Mouse (Mus musculus): ENCODE data around the gene Diras1.
A peak's percentile ranks its signal among the peaks of the same experiment; 100 is the strongest.
"Not testable (repeated sequence)": the region's sequence is repeated elsewhere in the genome, so short reads cannot be mapped to it uniquely, and the experiment has no call there.

Gene Diras1

DNA sequence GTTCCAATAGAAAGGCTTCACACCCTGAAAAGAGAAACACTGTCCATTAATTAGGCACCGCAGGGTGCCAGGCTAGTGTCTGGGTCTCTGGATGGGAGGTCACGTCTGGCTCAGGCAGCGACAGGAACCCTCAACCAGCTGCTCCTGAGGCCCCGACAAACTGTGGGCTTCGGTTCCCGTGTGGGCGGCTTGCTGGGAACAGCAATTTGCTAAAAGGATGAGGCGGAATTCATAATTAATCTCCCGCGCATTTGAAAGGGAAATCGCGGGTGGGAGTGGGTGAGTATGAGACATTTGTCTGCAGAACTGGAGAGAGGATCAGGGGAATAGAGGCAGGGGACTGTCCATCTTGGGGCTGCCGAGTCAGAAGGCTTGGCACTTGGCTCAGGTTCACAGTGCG lies 27.4 kb downstream of the Diras1 start:
- no peak for DNase-seq (ENCODE audit: low spot score)

- no peak for DNase-seq (ENCODE audit: low spot score)
Observed at GRCm38 (mm10) chr10:80997332-80997731, 28.1 kb downstream of the Diras1 start.

DNA sequence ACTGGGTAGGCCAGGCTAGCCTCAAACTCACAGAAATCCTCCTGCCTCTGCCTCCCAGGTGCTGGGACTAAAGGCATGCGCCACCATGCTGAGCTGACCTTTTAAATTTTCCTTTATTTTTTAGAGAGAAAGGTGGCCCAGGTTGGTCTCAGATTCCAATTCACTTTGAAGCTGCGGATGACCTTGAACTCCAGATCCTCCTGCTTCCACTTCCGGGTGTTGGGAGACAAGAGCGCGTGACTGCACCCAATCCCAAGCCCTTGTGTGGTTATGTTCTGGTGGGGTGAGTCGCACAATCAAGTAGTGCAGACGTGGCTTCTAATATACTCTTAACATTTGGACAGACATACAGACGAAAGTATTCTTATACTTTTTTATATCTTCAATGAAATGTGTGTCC lies 29.0 kb downstream of the Diras1 start:
- no peak for DNase-seq (ENCODE audit: low spot score)

DNA sequence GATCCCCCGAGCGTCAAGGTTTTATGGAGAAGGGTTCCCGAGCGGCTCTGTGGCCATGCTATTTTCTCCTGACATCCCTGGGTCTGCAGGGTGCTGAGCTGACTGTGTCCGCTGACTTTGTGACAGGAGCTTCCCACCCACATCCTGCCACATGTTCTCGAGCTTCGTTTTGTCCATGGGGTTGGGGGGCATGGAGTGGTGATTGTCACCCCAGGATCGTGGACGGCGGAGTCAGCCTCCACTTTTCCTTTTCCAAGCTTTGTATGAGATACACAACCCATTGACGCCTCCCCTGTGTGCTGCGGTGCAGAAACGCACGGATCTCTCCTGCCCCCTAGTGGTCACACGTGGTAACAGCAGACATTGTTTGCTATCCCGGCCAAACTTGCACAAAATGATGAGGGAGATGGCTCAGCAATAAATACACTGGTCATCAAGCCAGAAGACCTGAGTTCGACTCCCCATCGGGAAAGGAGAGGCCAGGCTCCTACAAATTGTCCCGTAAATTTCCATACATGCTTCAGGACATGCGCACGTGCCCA lies 30.3 kb downstream of the Diras1 start:
- peak; percentile 79 for DNase-seq (ENCODE audit: low spot score)

DNA sequence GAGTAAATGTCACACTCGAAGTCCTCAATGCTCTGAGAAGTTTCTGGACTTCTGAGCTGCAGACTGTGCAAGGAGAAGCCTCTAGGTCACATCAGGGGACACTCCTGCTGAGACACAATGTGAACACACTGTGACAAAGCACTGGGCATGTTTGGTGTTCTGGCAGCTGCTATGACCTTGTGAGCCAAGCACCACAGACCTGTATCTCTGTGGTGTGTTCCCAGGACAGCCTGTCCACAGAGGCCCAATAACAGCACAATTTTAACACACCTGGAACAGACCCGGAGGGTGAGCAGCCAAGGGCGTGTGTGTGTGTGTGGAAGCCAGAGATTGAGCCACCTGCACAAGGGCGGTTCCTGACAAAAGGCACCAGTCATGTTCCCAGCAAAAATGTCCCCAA lies 30.8 kb downstream of the Diras1 start:
- DNase-seq (ENCODE audit: low spot score) = no peak

- no peak for DNase-seq (ENCODE audit: low spot score)
Observed at GRCm38 (mm10) chr10:80993276-80993675, 32.2 kb downstream of the Diras1 start.

DNA sequence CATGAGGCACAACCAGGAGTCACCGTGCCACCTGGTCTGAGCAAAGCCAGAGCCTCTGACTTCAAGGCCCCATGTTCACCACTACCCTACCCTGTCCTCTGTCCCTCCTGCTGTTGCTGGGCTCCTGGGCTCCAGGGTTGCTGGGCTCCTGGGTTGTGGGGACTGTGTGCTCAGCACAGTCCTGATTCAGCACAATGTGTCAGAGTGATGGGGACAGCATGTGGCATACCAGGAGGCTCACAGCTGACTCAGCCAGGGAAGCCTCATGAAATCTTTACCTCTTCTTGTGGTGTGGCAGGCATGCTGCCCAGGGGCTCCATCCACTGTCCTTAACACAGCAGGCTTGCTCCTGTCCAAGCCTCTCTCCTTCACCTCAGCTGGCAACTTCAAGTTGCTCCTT lies 33.5 kb downstream of the Diras1 start:
- no peak for DNase-seq (ENCODE audit: low spot score)

GRCm38 (mm10) chr10:80991007-80991406 lies 34.5 kb downstream of the Diras1 start:
- no peak for DNase-seq (ENCODE audit: low spot score)

DNA sequence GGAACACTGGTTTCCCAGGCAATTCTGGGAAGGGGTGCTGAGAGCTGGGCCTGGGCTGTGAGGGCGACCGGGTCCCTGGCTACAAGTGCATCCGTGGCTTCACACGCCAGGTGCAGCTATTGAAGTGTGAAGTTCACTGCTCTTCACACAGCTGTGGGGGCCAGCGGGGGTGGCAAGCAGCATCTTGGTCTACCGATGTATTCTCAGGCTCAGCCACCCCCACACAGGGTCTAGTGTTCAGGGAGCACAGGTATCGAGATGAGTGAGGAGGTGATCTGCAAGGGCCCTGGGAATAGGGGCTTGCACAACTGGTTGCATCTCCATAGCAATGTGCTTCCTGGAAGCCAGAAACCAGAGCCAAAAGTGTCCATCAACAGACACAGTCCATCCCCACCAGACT lies 35.1 kb downstream of the Diras1 start:
- no peak for DNase-seq (ENCODE audit: low spot score)

DNA sequence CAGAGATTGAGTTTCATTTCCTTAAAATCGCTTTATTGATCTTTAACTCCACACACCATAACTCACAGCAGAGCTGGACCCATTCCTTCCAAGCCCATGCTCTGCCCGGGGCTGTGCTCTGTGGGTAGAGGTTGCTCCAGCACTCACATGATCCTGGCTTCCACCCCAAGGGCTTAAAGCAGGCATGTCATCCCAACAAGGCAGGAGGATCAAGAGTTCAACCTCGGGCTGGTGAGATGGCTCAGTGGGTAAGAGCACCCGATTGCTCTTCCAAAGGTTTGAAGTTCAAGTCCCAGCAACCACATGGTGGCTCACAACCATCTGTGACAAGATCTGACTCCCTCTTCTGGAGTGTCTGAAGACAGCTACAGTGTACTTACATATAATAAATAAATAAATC lies 35.6 kb downstream of the Diras1 start:
- DNase-seq (ENCODE audit: low spot score) = not testable (repeated sequence)

DNA sequence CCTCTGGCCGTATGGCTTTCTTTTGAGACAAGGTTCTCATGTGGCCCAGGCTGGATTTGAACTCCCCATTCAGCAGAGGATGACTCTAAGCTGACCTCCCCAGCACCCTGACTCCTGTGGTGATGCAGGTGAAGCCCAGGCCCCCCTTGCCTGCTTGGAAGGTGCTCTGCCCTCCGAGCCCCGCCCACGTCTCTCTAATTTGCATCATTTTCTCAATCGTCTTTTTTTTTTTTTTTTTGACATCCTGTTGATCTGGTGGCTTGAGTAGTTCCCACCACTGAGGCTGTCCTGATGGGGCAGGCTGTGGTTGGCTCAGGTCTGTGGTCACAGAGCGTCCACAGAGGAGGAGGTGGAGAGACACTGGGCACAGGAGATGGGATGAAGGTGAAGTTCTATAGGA lies 36.0 kb downstream of the Diras1 start:
- DNase-seq (ENCODE audit: low spot score) = no peak

DNA sequence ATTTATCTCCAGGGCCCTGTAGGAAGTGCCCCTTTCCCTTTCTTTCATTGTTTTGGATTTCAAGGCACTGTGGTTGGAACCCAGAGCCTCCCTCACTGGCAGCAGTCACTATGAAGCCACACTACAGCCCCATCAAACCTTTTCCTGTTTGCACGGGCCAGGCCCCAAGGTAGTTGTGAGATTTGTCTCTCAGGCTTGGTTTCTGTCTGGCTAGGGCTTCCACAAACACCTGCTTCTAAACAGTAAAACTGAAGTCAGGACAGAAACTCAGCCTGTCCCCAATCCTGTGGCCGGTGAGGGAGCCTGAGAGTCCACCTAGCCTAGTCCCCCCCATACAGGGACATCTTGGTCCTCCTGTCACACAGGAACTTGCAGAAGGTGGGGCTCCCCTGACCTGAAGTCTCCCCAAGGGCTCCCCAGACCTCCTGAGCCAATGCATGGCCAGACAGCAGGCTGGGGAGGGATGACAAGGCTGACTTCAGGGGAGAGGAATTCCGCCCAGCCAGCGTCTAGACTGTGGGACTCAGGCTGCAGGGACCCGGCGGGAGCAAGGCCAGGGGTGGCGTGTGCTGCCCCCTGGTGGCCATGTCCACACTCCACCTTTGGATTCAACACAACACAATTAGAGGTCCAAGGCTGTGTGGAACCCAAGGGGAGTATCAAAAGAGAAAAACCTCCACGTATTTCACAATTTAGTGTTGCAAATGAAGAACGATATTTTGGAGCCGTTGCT lies 37.6 kb downstream of the Diras1 start:
- no peak for DNase-seq (ENCODE audit: low spot score)

DNA sequence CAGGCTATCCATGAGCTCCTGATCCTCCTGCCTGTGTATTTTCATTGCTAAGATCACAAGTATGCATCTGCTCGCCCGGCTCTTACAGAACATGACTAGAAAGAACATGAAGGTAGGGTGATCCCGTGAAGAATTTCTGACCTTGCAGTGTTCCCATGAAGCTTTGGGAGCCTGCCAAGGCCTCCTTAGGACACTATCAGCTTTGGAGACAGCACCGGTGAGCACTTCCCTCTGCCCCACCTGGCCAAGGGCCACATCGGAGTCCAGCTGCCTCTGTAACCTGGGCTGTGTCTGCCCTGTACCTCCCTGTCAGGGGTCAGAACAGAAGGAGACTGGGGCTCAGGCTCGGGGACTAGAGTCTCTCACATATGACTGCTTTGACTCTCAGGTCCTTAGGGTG lies 38.7 kb downstream of the Diras1 start:
- DNase-seq (ENCODE audit: low spot score) = no peak

DNA sequence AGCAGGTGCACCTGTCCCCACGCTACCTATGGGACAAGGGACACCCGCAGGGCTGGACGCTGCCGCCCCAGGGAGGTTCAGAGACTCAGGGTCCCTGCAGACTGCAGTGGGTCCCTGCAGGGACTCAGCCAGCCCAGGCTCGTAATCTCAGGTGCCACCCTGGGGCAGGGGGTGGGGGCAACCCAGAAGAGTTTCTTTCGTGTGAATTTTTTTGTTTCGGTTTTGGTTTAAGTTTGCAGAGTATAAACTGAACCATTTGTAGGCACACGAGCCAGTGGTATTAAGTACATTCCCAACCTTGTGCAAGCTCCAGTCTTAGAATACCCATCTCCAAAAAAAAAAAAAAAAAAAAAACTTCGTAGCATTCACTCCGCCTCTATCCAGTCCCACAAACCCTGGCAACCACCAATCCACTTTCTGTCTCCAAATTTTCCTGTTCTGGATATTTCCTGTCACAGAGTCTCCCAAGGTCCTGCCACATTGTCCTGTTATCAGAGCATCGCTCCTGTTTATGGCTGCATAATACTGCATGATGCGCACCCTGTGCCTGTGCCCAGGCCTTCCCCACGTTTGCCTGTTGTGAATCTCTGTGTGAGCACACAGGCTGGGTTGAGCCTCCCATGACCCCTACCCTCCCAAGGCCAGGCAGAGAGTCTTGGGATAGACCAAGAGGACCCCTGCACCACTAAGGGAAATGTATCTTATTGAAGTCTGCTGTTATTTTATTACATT lies 39.3 kb downstream of the Diras1 start:
- no peak for DNase-seq (ENCODE audit: low spot score)

GRCm38 (mm10) chr10:80985241-80985969 lies 40.1 kb downstream of the Diras1 start:
- DNase-seq (ENCODE audit: low spot score) = no peak

- DNase-seq (ENCODE audit: low spot score) = no peak
Observed at GRCm38 (mm10) chr10:80984223-80984622, 41.2 kb downstream of the Diras1 start.

GRCm38 (mm10) chr10:80982381-80982780 lies 43.1 kb downstream of the Diras1 start:
- DNase-seq (ENCODE audit: low spot score) = no peak

DNA sequence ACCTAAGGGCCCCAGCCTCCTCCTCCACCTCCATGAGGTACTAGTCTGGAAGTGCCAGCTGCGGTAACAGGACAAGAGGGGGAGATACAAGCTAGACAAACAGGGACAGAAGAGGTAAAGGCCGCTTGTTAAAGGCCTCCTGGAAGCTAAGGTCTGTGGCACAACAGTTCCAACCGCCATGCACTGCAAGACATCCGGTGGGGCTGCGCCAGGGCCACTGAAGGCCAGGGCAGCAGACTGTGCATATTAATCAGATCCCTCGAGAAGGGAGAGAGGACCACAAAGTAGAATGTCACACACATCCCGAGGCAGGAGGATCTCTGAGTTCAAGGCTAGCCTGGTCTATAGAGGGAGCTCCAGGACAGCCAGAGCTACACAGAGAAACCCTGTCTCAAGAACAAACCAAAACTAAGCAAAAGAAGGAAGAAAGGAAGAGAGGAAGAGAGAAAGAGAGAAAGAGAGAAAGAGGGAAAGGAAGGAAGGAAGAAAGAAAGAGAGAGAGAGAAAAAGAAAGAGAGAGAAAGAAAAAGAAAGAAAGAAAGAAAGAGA lies 43.8 kb downstream of the Diras1 start:
- DNase-seq (ENCODE audit: low spot score) = no peak

- no peak for DNase-seq (ENCODE audit: low spot score)
Observed at GRCm38 (mm10) chr10:80975478-80975877, 50.0 kb downstream of the Diras1 start.

- no peak for DNase-seq (ENCODE audit: low spot score)
Observed at GRCm38 (mm10) chr10:80973722-80974121, 51.7 kb downstream of the Diras1 start.

DNA sequence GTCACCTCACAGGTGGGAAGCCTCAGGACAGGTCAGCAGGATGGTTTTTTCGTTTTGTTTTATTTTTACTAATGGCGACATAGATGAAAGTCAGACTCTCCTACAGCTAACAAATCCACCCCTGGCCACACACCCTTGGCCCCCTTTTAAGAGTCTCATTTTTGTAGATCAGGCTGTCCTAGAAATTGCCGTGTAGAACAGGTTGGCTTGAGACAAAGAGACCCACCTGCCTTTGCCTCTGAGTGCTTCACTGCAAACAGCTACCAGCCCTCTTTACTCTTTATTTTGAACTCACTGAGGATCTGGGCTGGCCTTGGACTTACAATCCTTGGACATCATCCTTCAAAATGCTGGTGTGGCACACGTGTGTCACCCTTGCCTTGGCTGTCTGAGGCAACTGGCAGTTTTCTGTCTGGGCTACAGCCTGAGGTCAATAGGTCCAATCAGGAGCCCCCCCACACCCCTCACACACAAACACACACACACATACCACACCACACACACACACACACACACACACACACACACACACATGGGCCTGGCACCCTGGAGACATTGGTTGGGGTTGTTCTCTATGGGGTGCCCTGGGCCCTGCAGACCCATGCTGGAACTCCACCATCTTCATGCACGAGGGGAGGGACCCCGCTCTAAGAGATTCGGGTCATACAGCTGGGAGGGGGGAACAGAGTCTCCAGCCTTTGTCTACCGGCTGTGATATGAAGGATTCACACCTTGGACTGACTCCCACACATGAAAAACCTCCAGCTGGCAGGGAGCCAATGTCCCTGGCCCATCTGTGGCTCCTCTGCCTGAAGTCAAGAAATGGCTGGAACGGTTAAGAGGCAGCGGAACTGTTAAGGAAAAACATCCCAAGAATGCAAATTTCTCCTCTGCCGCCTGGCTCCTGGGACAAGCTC lies 53.1 kb downstream of the Diras1 start:
- no peak for DNase-seq (ENCODE audit: low spot score)

Data from left cerebral cortex, adult 11 months (tissue).